Mouse (Mus musculus): ENCODE results near the gene Adgre5. TPM values are rescaled to one million over a fixed set of nuclear protein-coding genes. Genes with fewer than 3 reads are reported as not detected.

Adgre5 gene
- total RNA-seq, 2 experiments from 2014 or later = 11.9 to 12.6 TPM

DNA sequence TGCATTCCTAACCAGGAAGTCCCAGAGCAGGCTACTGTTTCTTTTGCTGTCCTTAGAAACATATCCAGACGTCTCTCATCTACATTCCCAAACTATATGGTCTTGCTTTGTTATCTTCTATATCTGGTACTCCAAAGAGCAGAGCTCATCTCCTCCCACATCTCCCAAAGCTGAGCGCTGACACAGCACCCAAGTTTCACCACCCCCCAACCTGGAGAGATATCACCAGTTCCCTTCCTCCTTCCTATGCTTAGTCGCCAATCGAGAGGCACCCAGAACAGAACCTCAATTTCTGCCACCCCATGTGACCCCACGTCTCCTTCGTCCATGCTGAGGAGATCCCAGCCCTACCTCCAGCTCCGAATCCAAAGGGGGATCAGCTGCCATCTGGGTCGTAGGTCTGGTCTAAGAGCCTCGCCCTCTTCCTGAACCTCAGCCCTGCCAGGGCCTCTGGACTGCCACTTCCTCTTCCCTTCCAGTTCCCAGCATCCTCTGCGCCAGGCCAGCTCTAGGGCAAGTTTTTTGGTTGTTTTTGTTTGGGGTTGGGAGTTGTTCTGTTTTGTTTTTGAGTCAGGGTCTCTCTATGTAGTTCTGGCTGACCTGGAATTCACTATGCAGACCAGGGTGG, 47.4 kb downstream of the Adgre5 start:
- DNase-seq (ENCODE audit: low spot score in 2 of 2) = no peak

- DNase-seq (ENCODE audit: low spot score in 2 of 2) = no peak
Measured at GRCm38 (mm10) chr8:83689264-83689663, 51.9 kb downstream of the Adgre5 start.

GRCm38 (mm10) chr8:83684517-83684916, 56.6 kb downstream of the Adgre5 start:
- no peak for DNase-seq (ENCODE audit: low spot score in 2 of 2)

- DNase-seq (ENCODE audit: low spot score in 2 of 2) = no peak
Measured at GRCm38 (mm10) chr8:83681099-83681498, 60.0 kb downstream of the Adgre5 start.

GRCm38 (mm10) chr8:83680603-83681002, 60.5 kb downstream of the Adgre5 start:
- DNase-seq (ENCODE audit: low spot score in 2 of 2) = no peak

- DNase-seq (ENCODE audit: low spot score in 2 of 2) = no peak
Measured at GRCm38 (mm10) chr8:83679866-83680265, 61.3 kb downstream of the Adgre5 start.

DNA sequence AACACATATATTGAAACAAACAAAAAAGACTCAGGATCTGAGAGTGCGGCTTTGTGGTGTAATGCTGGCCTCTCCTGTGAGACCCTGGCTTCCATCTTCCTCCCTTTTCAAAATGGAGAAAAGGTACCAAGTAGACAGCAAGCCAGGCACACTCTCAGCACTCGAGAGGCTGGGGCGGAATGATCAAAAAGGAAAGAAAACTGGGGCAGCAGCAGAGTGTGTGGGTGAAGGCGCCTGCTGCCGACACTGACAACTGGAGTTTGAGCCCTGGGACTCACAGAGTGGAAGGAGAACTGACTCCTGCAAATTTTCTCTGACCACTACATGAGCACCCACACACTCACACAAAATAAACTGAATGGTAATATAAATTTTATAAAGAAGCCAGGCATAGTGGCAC, 66.6 kb downstream of the Adgre5 start:
- DNase-seq (ENCODE audit: low spot score in 2 of 2) = no peak

Small RNA genes within 50 kb of the gene (microRNA-seq; reads per million reads assigned to microRNA genes)
- gene Mir1668 = 0 reads per million in 2 experiments

Other genes with a start within 250 kb of the Adgre5 start
- not detected for gene Olfr370, start 205.5 kb downstream of the Adgre5 start, total RNA-seq (2021)
- gene Ndufb7, start 174.7 kb downstream of the Adgre5 start, total RNA-seq (2021) = 100 to 1,000 TPM; 152 to 158 TPM
- 100 to 1,000 TPM; 521 to 544 TPM for gene Tecr, start 133.4 kb downstream of the Adgre5 start, total RNA-seq (2021)
- 10 to 100 TPM; 31.8 to 33.7 TPM for gene Dnajb1, start 133.1 kb downstream of the Adgre5 start, total RNA-seq (2021)
- gene Gipc1, start 88.6 kb downstream of the Adgre5 start, total RNA-seq (2021) = 10 to 100 TPM; 77.9 to 78.5 TPM
- 1 to 10 TPM; 1.3 to 1.9 TPM for gene Ptger1, start 74.6 kb downstream of the Adgre5 start, total RNA-seq (2021)
- 10 to 100 TPM; 53.6 TPM for gene Pkn1, start 42.1 kb downstream of the Adgre5 start, total RNA-seq (2021)
- 10 to 100 TPM; 17.9 to 19.2 TPM for gene Ddx39, start 26.1 kb downstream of the Adgre5 start, total RNA-seq (2021)
- 100 to 1,000 TPM; 345 to 352 TPM for gene Adgrl1, start 158.8 kb upstream of the Adgre5 start, total RNA-seq (2021)
- gene Gm10644, start 213.9 kb upstream of the Adgre5 start, total RNA-seq (2021) = under 1 TPM; 0.17 to 0.25 TPM
- gene Asf1b, start 214.2 kb upstream of the Adgre5 start, total RNA-seq (2021) = 1 to 10 TPM; 1.1 TPM
- 100 to 1,000 TPM; 261 to 268 TPM for gene Prkaca, start 231.7 kb upstream of the Adgre5 start, total RNA-seq (2021)